Mouse (Mus musculus): ENCODE measurements around the gene Gm49450. TPM values are rescaled to one million over a fixed set of nuclear protein-coding genes. Genes with fewer than 3 reads are reported as not detected.

The Gm49450 gene
- polyA plus RNA-seq (2017; shearing (Covaris generic)): not detected

DNA sequence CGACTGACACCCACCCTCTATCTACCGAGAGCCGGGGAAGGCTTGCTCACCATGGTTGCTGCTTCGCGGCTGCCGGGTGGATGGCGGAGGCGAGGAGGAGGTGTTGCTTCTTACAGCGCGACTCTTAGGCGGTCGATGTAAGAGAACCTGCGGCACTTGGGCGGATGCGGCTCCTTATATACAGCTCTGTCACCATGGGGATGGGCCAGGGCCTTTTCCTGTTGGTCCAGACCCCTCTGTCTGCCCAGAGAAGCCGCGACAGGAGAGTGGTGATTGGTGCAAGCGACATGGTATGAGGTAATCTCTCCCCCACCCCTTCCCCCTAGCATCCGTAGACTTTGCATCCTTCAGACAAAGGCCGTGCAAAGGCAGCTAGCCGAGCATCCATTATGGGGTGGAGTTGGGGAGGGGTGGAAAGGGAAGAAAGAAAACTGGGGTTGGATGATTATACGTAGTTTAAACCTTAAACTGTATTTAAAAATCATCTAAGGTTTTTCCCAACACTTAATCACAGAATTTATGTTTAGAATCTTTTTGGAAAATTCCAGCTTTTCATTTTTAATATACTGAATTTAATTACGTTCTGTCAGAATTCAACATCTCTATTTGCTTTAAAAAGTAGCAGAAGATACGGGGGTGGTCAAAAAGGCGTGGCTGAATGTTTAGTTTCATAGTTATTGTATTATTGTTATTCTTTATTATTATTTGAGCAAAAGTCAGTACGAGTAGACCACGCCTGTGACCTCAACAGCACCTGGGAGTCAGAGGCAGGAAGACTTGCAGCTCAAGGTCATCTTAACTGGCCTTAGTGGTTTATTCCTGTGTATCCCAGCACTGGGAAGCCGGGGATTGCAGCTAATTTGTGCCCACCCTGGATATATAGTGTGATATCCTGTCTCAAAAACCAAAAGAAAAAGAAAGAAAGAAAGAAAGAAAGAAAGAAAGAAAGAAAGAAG, at the start of gene Gm49450, which contains the start of gene Tuba1a:
TSS of gene Gm49450 (minus strand) at position 151 of the 956 bp plus-strand sequence.
TSS of gene Tuba1a (minus strand) at position 303 of the 956 bp plus-strand sequence.

GRCm38 (mm10) chr15:98934217-98934839, 19.0 kb downstream of the Gm49450 start, which contains the start of gene Tuba1b:
Gene Tuba1b (minus strand): TSS chr15:98934565.

DNA sequence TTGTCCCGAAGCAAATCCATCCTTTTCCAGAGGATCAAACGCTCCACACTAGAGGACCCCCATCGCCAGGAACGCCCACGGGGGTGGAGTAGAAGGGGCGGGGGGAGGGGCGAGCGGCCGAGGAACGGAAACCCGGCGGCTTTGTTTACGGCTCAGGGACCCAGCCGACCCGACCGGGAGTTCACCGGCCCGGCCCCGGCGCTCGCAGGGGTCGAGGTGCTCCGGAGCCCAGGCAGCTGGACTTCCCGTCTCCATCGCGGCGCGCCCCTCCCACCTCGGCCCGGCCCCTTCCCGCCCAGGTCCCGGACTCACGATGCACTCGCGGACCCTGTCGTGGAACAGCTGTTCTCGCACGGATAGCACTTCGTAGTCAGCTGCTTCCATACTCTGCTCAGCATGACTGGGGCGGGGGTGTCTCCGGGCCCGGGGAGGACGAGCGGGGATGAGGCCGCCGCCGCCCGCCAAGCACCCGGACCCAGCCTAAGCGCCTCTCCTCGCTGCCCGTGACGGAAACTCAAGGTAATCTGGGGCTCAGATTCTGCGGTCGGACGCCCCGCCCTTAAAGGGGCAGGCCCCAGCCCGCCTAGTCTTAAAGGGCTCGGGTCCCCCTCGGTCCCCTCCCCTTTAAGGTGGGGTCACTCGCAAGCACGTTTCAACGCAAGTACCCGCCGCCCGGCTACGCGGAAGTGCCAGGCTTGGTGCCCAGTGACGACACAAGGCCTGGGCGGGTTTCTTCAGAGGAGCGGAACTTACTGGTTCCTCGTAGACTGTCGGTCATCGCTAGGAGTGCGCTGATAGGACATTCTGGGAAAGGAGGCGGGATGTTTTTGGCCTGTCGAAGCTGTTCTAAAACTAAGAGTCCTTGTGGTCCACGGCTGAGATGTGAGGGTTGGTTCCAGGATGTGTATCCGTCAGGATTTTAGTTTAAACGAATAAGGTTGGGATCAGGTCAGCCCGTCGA, 35.5 kb downstream of the Gm49450 start, which contains the start of gene Lmbr1l:
TSS of gene Lmbr1l (minus strand) at position 694 of the 961 bp plus-strand sequence.

DNA sequence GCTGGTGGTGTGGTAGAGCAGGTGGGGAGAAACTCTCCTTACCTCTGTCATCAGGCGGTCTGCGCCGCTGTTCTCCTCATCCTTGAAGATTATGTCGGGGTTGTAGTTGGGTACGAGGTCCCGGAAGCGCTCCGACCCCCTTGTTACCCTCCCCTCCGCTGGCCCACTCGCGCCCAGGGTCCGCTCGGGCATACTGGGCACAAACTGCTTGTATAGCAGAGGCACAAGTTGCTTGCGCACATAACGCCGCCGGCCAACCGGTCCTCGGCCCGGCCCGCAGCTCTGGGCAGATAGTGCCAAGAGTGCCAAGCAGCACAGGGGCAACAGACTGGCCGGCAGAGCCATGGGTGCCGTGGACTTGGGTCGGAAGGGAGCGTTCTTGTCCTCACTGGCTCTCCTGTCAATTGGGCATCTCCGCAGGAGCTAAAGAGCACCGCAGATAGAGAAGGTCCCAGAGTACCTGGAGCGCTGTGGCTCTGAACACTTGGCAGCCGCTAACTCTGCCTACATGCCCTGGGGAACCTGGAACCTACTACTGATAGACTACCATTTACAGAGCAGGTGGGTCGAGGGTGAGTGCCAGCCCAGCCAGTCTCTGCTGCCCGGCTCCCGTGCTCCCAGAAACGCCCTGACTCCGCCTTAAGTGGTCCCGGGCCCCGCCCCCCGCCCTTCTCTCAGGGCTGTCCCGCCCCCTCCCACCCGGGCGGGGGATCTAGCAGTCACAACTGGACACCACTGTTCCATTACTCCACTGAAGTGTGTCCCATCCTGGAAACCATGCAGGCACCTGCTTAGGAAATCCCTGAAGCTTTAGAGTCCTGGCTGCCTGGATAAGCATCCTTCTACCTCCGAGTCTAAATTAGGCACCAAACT, 55.2 kb downstream of the Gm49450 start, which contains the start of gene Dhh:
TSS of gene Dhh (minus strand) at position 613 of the 873 bp plus-strand sequence.

GRCm38 (mm10) chr15:98893940-98894745, 59.2 kb downstream of the Gm49450 start, which contains the start of gene Rhebl1:
Gene Rhebl1 (minus strand): TSS chr15:98894540.

Other genes starting within 250 kb of the Gm49450 start
- gene Ccdc65, start 245.3 kb downstream of the Gm49450 start, polyA plus RNA-seq (2017; shearing (Covaris generic)): not detected
- gene Fkbp11, start 225.4 kb downstream of the Gm49450 start, polyA plus RNA-seq (2017; shearing (Covaris generic)): 0.74 TPM
- gene Arf3, start 190.3 kb downstream of the Gm49450 start, polyA plus RNA-seq (2017; shearing (Covaris generic)): 148 TPM
- 0.20 TPM for gene Wnt10b, start 175.4 kb downstream of the Gm49450 start, polyA plus RNA-seq (2017; shearing (Covaris generic))
- not detected for gene Wnt1, start 163.7 kb downstream of the Gm49450 start, polyA plus RNA-seq (2017; shearing (Covaris generic))
- gene Ddn, start 144.1 kb downstream of the Gm49450 start, polyA plus RNA-seq (2017; shearing (Covaris generic)): not detected
- 129 TPM for gene Prkag1, start 122.0 kb downstream of the Gm49450 start, polyA plus RNA-seq (2017; shearing (Covaris generic))
- 31.2 TPM for gene Kmt2d, start 82.3 kb downstream of the Gm49450 start, polyA plus RNA-seq (2017; shearing (Covaris generic))
- 17.2 TPM for gene Rhebl1, start 59.0 kb downstream of the Gm49450 start, polyA plus RNA-seq (2017; shearing (Covaris generic))
- not detected for gene Dhh, start 55.0 kb downstream of the Gm49450 start, polyA plus RNA-seq (2017; shearing (Covaris generic))
- 70.7 TPM for gene Lmbr1l, start 35.3 kb downstream of the Gm49450 start, polyA plus RNA-seq (2017; shearing (Covaris generic))
- 434 TPM for gene Tuba1b, start 19.0 kb downstream of the Gm49450 start, polyA plus RNA-seq (2017; shearing (Covaris generic))
- gene Tuba1a, start 152 bp upstream of the Gm49450 start, polyA plus RNA-seq (2017; shearing (Covaris generic)): 182 TPM
- gene Tuba1c, start 76.3 kb upstream of the Gm49450 start, polyA plus RNA-seq (2017; shearing (Covaris generic)): 49.3 TPM
- not detected for gene Prph, start 101.6 kb upstream of the Gm49450 start, polyA plus RNA-seq (2017; shearing (Covaris generic))
- gene Troap, start 121.0 kb upstream of the Gm49450 start, polyA plus RNA-seq (2017; shearing (Covaris generic)): 0.72 TPM
- not detected for gene C1ql4, start 134.3 kb upstream of the Gm49450 start, polyA plus RNA-seq (2017; shearing (Covaris generic))
- not detected for gene Dnajc22, start 139.6 kb upstream of the Gm49450 start, polyA plus RNA-seq (2017; shearing (Covaris generic))
- gene Spats2, start 172.4 kb upstream of the Gm49450 start, polyA plus RNA-seq (2017; shearing (Covaris generic)): 0.85 TPM

Data from CD4-positive, CD25-positive, alpha-beta regulatory T cell (primary cell).